Mouse (Mus musculus) lung, postnatal 0 days (tissue): ENCODE measurements around the gene Supt16. TPM values are rescaled to one million over a fixed set of nuclear protein-coding genes. Genes with fewer than 3 reads are reported as not detected.

ENCODE experiments used
- ATAC-seq: fragments of 200-750 bp; cut with Nextera tagmentation; 2 replicates; pipeline ENCODE4 v1.8.0; 2017; ENCODE audit warnings: moderate library complexity
- DNase-seq: peaks from one replicate; pipeline ENCODE4 v3.0.0-alpha.2; 2016; ENCODE audit warnings: low spot score
- H3K27ac ChIP-seq: fragments of 300-500 bp; sonication (generic); 2 replicates; pipeline ENCODE4 v1.5.1; 2014; ENCODE audit warnings: antibody characterized with exemption, mild to moderate bottlenecking, low read length, mixed read lengths
- H3K27me3 ChIP-seq: fragments of 300-500 bp; sonication (generic); replicated peaks from 2 replicates; pipeline ENCODE4 v1.6.1; 2014; ENCODE audit warnings: low read length, mixed read lengths; ENCODE audit not compliant: insufficient read depth
- H3K36me3 ChIP-seq: fragments of 300-500 bp; sonication (generic); 2 replicates; pipeline ENCODE4 v1.6.1; 2014; ENCODE audit warnings: low read length, mixed read lengths; ENCODE audit not compliant: insufficient read depth
- H3K4me1 ChIP-seq: fragments of 300-500 bp; sonication (generic); 2 replicates; pipeline ENCODE4 v1.6.1; 2014; ENCODE audit warnings: antibody characterized with exemption, low read depth, low read length, mixed read lengths; ENCODE audit not compliant: insufficient read depth
- H3K4me2 ChIP-seq: fragments of 300-500 bp; sonication (generic); replicated peaks from 2 replicates; pipeline ENCODE4 v1.6.1; 2014; ENCODE audit warnings: low read depth, mild to moderate bottlenecking, low read length, moderate library complexity, mixed read lengths
- H3K4me3 ChIP-seq: fragments of 300-500 bp; sonication (generic); 2 replicates; pipeline ENCODE4 v1.5.1; 2014; ENCODE audit warnings: low read depth, low read length
- H3K9ac ChIP-seq: fragments of 300-500 bp; sonication (generic); replicated peaks from 2 replicates; pipeline ENCODE4 v1.6.1; 2014; ENCODE audit warnings: low read depth, mild to moderate bottlenecking
- H3K9me3 ChIP-seq: fragments of 300-500 bp; sonication (generic); 2 replicates; pipeline ENCODE4 v1.6.1; 2016; ENCODE audit warnings: low read length, mixed read lengths
- CTCF ChIP-seq: IDR thresholded peaks from 2 replicates; pipeline ENCODE4 v1.5.1; 2016; ENCODE audit warnings: antibody characterized with exemption, mild to moderate bottlenecking
- EP300 ChIP-seq: IDR thresholded peaks from 2 replicates; pipeline ENCODE4 v1.6.1; 2016; ENCODE audit warnings: antibody characterized with exemption, mild to moderate bottlenecking, control low read depth
- WGBS: fragments of 180-500 bp; shearing (Covaris S2); extraction: QIAGEN DNeasy Blood & Tissue Kit; methylation state at CpG from one replicate; pipeline ENCODE4 v1.1.7; 2014; 5-methylcytosine and 5-hydroxymethylcytosine counted together
- polyA plus RNA-seq: library from polyadenylated mRNA; unstranded; fragments of >200 nt; fragmentation: Nextera tagmentation; extraction: Ambion mirVana; gene quantifications from 2 replicates; pipeline ENCODE4 v1.2.1, GENCODE M21; 2015

The Supt16 gene
- polyA plus RNA-seq, 1 experiment from 2014 or later: 20.9 TPM

GRCm38 (mm10) chr14:52155008-52155407, 42.2 kb downstream of the Supt16 start:
- no peak for TF ChIP-seq EP300
- TF ChIP-seq CTCF: no peak
- 81% methylated on average over 2 of the region's 2 CpGs for WGBS

GRCm38 (mm10) chr14:52152613-52153012, 44.6 kb downstream of the Supt16 start:
- no peak overlapping the region for H3K27ac ChIP-seq
- H3K4me3 ChIP-seq: no peak overlapping the region
- no peak overlapping the region for H3K4me2 ChIP-seq
- DNase-seq (no peak), ATAC-seq (no peak)
- H3K27me3 ChIP-seq: no peaks in the 10 kb centered on the region
- no peaks in the 10 kb centered on the region for H3K9me3 ChIP-seq
- H3K4me1 ChIP-seq: no peaks in the 10 kb centered on the region
- no peak overlapping the region for H3K9ac ChIP-seq
- TF ChIP-seq EP300: no peak
- TF ChIP-seq CTCF: no peak
- WGBS: 57% methylated on average over 3 of the region's 3 CpGs
- H3K36me3 ChIP-seq: no peaks in the 10 kb centered on the region

More at GRCm38 (mm10) chr14:52155008-52155407, 42.2 kb downstream of the Supt16 start:
- Histone ChIP-seq H3K9ac (no peak overlapping the region), H3K36me3 (peaks cover 6% of the 10 kb centered on the region), H3K27ac (no peak overlapping the region), H3K4me2 (no peak overlapping the region), H3K27me3 (no peaks in the 10 kb centered on the region), H3K4me1 (no peaks in the 10 kb centered on the region), H3K4me3 (no peak overlapping the region), H3K9me3 (no peaks in the 10 kb centered on the region)
- no peak for ATAC-seq
- no peak for DNase-seq

GRCm38 (mm10) chr14:52152179-52152578, 45.0 kb downstream of the Supt16 start:
- DNase-seq: no peak
- no peak overlapping the region for H3K4me3 ChIP-seq
- H3K9ac ChIP-seq: no peak overlapping the region
- no peaks in the 10 kb centered on the region for H3K9me3 ChIP-seq
- 43% methylated on average over 7 of the region's 7 CpGs for WGBS
- no peak for TF ChIP-seq EP300
- TF ChIP-seq CTCF: no peak
- no peak overlapping the region for H3K27ac ChIP-seq
- no peaks in the 10 kb centered on the region for H3K4me1 ChIP-seq
- no peak for ATAC-seq
- no peaks in the 10 kb centered on the region for H3K36me3 ChIP-seq
- H3K4me2 ChIP-seq: no peak overlapping the region
- no peaks in the 10 kb centered on the region for H3K27me3 ChIP-seq

- no peaks in the 10 kb centered on the region for H3K36me3 ChIP-seq
- no peak overlapping the region for H3K4me2 ChIP-seq
- no peak overlapping the region for H3K4me3 ChIP-seq
- H3K4me1 ChIP-seq: no peaks in the 10 kb centered on the region
- no peak overlapping the region for H3K9ac ChIP-seq
- 63% methylated on average over 4 of the region's 4 CpGs for WGBS
- ATAC-seq (no peak), DNase-seq (no peak)
- TF ChIP-seq CTCF (no peak), EP300 (no peak)
- no peak overlapping the region for H3K27ac ChIP-seq
- no peaks in the 10 kb centered on the region for H3K27me3 ChIP-seq
- no peaks in the 10 kb centered on the region for H3K9me3 ChIP-seq
Observed at GRCm38 (mm10) chr14:52149888-52150287, 47.3 kb downstream of the Supt16 start.

- peak; percentile 29 for DNase-seq
- TF ChIP-seq EP300 (no peak), CTCF (peak; percentile 66)
- Histone ChIP-seq H3K27ac (no peak overlapping the region), H3K4me1 (no peaks in the 10 kb centered on the region), H3K9ac (no peak overlapping the region), H3K36me3 (no peaks in the 10 kb centered on the region), H3K27me3 (no peaks in the 10 kb centered on the region), H3K4me3 (no peak overlapping the region), H3K4me2 (no peak overlapping the region), H3K9me3 (no peaks in the 10 kb centered on the region)
- WGBS: 62% methylated on average over 4 of the region's 4 CpGs
- no peak for ATAC-seq
Observed at GRCm38 (mm10) chr14:52146540-52146939, 50.7 kb downstream of the Supt16 start.

- Histone ChIP-seq H3K4me1 (peaks cover 6% of the 10 kb centered on the region; the same call in 1 of the 2 replicates), H3K27ac (no peak overlapping the region), H3K9ac (no peak overlapping the region), H3K27me3 (no peaks in the 10 kb centered on the region), H3K9me3 (no peaks in the 10 kb centered on the region), H3K4me3 (no peak overlapping the region), H3K4me2 (no peak overlapping the region), H3K36me3 (no peaks in the 10 kb centered on the region)
- DNase-seq (no peak), ATAC-seq (no peak)
- 59% methylated on average over 4 of the region's 4 CpGs for WGBS
- no peak for TF ChIP-seq EP300
- TF ChIP-seq CTCF: no peak
Observed at GRCm38 (mm10) chr14:52144165-52144564, 53.1 kb downstream of the Supt16 start.
